Mouse (Mus musculus): ENCODE measurements around the gene F2rl1. TPM values are rescaled to one million over a fixed set of nuclear protein-coding genes. Genes with fewer than 3 reads are reported as not detected.

The F2rl1 gene
- 17.0 TPM for polyA plus RNA-seq (2017; shearing (Covaris generic))

GRCm38 (mm10) chr13:95524674-95525491, at the start of gene F2rl1:
F2rl1 (minus strand) TSS chr13:95525227.

GRCm38 (mm10) chr13:95478671-95479413, 46.2 kb downstream of the F2rl1 start, which contains the start of gene S100z:
S100z (minus strand) TSS chr13:95478721.

Other genes with a start within 250 kb of the F2rl1 start
- 2.4 TPM for gene Zbed3, start 201.6 kb downstream of the F2rl1 start, polyA plus RNA-seq (2017; shearing (Covaris generic))
- gene Aggf1, start 149.9 kb downstream of the F2rl1 start, polyA plus RNA-seq (2017; shearing (Covaris generic)), result 41.1 TPM
- gene Crhbp, start 80.3 kb downstream of the F2rl1 start, polyA plus RNA-seq (2017; shearing (Covaris generic)), result not detected
- gene S100z, start 46.5 kb downstream of the F2rl1 start, polyA plus RNA-seq (2017; shearing (Covaris generic)), result 1.0 TPM
- 49.1 TPM for gene F2r, start 93.3 kb upstream of the F2rl1 start, polyA plus RNA-seq (2017; shearing (Covaris generic))
- 7.3 TPM for gene F2rl2, start 171.6 kb upstream of the F2rl1 start, polyA plus RNA-seq (2017; shearing (Covaris generic))

Measured in effector memory CD4-positive, alpha-beta T cell, adult 7 months (primary cell).